Mouse (Mus musculus) brown adipose tissue, adult 24 weeks (tissue): ENCODE data around the gene Dnajb8. TPM values are rescaled to one million over a fixed set of nuclear protein-coding genes. Genes with fewer than 3 reads are reported as not detected.

Source experiments
- H3K27ac ChIP-seq: fragments of 200-500 bp; replicated peaks from 2 replicates; pipeline ENCODE4 v1.5.1; 2012; ENCODE audit warnings: low read depth, mild to moderate bottlenecking, low read length
- H3K4me1 ChIP-seq: fragments of 200-500 bp; 2 replicates; pipeline ENCODE4 v1.6.1; 2012; ENCODE audit warnings: low read length, mixed read lengths; ENCODE audit not compliant: control insufficient read depth, insufficient read depth, insufficient read length
- H3K4me3 ChIP-seq: fragments of 200-500 bp; 2 replicates; pipeline ENCODE4 v1.5.1; 2012; ENCODE audit warnings: low read depth, mild to moderate bottlenecking, low read length, moderate library complexity; ENCODE audit not compliant: insufficient read depth
- polyA plus RNA-seq: library from polyadenylated mRNA; stranded (reverse); fragments of >200 nt; gene quantifications from 2 replicates; pipeline ENCODE4 v1.2.4, GENCODE M21; 2012; ENCODE audit not compliant: missing spikeins, insufficient read depth, insufficient read length

Dnajb8 gene
- polyA plus RNA-seq, 1 experiment, result not detected

DNA sequence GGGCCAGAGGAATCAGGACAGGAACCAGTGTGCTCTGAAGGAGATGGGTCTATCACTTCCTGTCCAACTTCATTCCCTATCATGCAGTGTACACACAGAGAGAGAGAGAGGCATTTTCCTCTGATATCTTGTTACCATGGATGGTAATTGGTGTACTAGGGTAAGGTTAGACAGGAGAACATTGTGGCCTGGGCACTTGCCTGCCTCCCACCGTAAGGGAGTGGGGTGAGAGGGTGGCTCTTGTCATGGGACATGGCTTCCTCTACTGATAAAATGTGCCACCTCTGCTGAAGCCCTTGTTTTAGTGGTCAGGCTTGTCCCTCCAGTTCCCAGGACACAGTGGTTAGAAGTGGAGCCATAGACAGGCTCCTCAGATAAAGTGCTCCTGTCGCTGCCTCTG is 45.9 kb downstream of the Dnajb8 start:
- Histone ChIP-seq H3K27ac (no peak overlapping the region), H3K4me3 (no peak overlapping the region), H3K4me1 (no peaks in the 10 kb centered on the region)

DNA sequence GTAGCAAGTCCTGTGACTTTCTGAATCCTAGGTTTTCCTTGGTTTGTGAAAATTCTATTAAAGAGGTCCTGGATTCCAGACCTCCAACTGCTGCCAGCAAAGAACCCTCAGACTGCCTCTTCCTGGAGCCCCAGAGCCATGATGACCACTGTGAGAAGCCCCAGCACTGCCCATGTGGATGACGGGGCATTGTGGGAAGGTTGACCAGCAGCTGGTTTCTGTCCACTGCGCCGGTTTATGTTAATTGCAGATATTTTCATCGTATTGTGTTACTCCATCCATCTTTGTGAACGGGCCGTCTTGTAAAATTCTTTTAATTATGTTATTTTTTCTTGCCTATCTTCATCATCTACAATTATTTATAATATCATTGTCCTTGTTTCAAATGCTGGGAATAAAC is 52.6 kb downstream of the Dnajb8 start:
- no peak overlapping the region for H3K4me3 ChIP-seq
- no peak overlapping the region for H3K27ac ChIP-seq
- no peaks in the 10 kb centered on the region for H3K4me1 ChIP-seq

DNA sequence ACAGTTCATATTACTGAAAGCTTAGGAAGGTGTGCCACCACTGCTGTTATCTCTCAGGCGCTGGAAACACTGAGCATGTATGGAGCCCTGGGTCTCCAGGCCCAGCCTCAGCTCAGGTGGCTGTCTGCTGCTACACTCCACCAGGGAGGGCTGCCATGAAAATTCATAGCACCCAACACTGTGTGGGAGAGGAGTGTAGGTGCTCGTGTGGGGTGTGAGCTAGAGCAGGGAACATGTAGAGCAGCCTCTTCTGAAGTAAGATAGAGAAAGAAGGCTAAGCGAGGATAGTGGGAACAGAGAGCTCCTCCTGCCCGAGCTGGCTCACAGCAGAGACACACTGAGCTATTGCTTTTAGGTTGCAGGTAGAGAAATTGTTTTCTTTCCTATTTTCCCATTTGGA is 54.2 kb downstream of the Dnajb8 start:
- no peak overlapping the region for H3K27ac ChIP-seq
- no peaks in the 10 kb centered on the region for H3K4me1 ChIP-seq
- no peak overlapping the region for H3K4me3 ChIP-seq

DNA sequence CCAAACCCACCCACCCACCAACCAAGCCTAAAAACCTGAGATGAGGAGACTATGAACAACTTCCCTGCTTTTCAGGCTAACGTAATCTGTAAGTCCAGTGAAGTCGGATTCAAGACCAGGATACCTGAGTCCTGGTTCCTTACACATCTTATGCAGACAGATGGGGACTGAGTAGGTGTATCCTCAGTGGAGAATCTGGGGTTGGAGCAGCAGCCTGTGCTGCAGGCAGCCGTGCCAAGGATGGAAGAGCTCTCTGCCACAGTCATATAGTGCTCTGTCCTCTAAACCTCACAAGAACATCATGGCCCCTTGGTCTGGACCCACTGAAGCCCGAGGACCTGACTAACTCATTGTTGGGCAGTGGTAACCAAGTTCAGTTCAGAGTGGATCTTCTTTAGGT is 55.2 kb downstream of the Dnajb8 start:
- no peak overlapping the region for H3K4me3 ChIP-seq
- H3K4me1 ChIP-seq, result no peaks in the 10 kb centered on the region
- H3K27ac ChIP-seq, result no peak overlapping the region

DNA sequence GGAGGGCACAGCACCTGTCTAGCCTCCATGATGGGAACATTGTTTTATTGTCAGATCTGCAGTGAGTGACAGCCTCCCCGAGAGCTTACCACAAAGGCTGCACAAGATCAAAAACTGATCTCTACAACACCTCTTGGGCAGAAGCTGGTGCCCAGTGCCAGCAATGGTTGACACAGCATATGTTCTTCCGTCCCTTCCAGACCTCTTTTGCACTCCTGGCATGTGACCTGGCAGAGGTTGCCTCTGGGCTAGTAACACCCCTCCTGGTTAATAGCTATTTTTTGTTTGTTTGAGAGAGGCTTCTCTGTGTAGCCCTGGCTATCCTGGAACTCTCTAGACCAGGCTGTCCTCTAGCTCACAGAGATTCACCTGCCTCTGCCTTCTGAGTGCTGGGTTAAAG is 56.1 kb downstream of the Dnajb8 start:
- Histone ChIP-seq H3K27ac (no peak overlapping the region), H3K4me3 (no peak overlapping the region), H3K4me1 (no peaks in the 10 kb centered on the region)

DNA sequence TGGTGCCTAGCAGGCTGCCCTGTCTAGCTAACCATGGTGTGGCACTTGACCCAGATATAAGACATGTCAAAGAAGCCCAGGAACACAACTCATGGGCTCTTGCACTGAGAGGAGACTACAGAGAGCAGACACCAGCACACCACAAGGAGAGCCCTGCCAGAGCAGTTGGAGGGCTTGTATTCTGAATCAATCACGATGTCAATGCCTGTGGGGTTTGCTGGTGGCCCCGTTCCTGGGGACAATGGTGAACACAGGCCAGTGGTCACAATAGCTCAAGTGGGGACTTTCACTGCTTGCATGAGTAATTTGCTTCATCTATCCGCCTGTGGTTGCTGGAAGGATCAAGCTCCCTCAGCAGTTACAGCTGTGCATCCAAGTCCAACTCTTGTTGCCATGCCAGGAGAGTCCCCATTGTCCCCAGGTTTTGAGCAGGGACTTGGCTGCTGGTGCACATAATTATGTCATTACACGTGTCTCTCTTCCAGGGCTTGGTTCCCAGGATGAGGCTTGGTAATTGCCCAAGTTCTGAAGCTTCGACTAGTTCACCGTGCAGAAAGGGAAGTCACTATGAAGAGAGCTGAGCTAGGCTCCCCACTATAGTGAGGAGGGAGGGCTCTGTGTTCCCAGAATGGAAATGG is 68.2 kb downstream of the Dnajb8 start:
- H3K27ac ChIP-seq, result no peak overlapping the region
- no peaks in the 10 kb centered on the region for H3K4me1 ChIP-seq
- H3K4me3 ChIP-seq, result no peak overlapping the region

DNA sequence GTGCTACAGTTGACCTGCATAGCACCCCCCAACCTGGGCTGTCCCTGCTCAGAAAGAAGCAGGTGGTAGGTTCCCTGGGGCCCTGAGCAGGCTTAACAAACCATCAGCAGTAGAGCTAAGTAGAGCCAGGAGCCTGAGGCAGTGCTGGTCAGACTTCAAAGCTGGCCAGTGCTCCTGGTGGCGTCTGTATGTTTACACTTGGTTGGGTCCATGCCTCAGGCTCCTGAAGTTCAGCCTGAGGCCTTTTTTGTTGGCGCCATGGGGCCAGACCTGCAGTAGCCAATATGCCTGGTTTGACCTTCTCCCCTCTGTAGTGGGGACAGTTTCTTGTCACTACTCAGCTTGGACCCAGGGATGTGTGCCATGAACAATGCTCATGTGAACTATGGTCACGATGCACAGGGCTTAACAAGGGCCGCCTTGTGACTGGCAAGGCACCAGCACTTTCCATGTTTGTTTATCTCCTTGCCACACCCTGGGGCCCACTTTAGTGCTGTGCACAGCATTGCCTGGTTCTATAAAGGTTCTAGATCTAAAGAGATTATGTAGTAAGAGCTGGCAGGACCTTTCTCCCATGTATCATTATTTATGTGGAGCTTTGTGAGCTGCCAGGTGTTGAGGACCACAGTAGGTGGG is 70.3 kb downstream of the Dnajb8 start:
- Histone ChIP-seq H3K27ac (no peak overlapping the region), H3K4me3 (no peak overlapping the region), H3K4me1 (no peaks in the 10 kb centered on the region)

DNA sequence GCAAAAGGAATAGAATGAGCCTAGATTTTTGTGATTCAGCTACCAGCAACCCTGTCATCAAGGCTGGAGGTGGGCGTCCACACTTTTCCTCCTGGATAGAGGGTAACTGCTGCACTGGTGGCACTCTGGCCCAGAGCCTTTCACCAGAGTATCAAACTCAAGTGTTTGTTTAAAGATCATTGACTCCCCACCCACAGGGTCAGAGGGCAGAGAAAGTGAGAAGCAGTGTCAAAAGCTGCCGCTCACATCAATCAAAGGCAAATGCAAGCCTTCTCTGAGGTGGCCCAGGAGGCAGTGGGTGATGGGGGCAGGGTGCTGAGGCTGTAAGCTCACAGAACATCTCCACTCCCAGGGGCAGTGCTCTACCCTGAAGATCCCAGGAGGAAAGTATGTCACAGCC is 77.4 kb downstream of the Dnajb8 start:
- H3K4me1 ChIP-seq, result no peaks in the 10 kb centered on the region
- H3K4me3 ChIP-seq, result no peak overlapping the region
- no peak overlapping the region for H3K27ac ChIP-seq

DNA sequence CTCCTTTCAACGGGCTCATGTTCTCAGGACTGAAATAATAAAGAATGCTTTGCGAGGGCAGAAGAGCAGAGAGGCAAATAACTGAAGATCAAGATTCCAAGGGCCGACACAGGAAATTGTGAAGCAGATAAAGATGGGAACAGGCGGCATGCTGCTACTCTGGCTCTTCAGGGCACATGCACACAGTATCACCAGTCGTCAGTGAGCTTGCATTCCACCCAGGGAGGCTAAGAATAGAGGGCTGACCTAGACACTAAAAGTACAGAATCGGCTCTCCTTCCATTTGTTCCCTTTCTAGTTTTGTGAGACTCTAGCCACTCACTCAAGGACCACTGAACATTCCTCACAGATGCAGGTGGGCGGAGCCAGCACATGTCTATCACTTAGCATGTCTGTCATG is 79.2 kb downstream of the Dnajb8 start:
- Histone ChIP-seq H3K27ac (no peak overlapping the region), H3K4me3 (no peak overlapping the region), H3K4me1 (peaks cover 4% of the 10 kb centered on the region; the same call in 1 of the 2 replicates)

Other genes starting within 250 kb of the Dnajb8 start
- gene H1fx, start 240.6 kb upstream of the Dnajb8 start, polyA plus RNA-seq, result 2.3 and 2.8 TPM in 2 replicates
- 202 and 234 TPM in 2 replicates for gene Rab7, start 177.0 kb upstream of the Dnajb8 start, polyA plus RNA-seq
- 42.2 and 50.8 TPM in 2 replicates for gene Rpn1, start 137.8 kb upstream of the Dnajb8 start, polyA plus RNA-seq
- 4.7 and 7.0 TPM in 2 replicates for gene Gata2, start 28.4 kb upstream of the Dnajb8 start, polyA plus RNA-seq
- 3.5 and 4.5 TPM in 2 replicates for gene Eefsec, start 224.3 kb downstream of the Dnajb8 start, polyA plus RNA-seq
- 11.5 and 16.4 TPM in 2 replicates for gene Ruvbl1, start 243.1 kb downstream of the Dnajb8 start, polyA plus RNA-seq